Mouse (Mus musculus) spleen, adult 2 months (tissue): ENCODE data around the gene Antxr1.

ENCODE experiments used
- CTCF ChIP-seq: fragments of 200-500 bp; IDR thresholded peaks from 2 replicates; pipeline ENCODE4 v1.5.1; 2011; ENCODE audit warnings: mild to moderate bottlenecking, inconsistent platforms; ENCODE audit not compliant: insufficient read depth, insufficient read length, insufficient replicate concordance; ENCODE audit errors: extremely low read depth
- POLR2A ChIP-seq: fragments of 200-500 bp; IDR thresholded peaks from 2 replicates; pipeline ENCODE4 v1.6.1; 2011; ENCODE audit warnings: low read depth, low read length, inconsistent platforms

DNA sequence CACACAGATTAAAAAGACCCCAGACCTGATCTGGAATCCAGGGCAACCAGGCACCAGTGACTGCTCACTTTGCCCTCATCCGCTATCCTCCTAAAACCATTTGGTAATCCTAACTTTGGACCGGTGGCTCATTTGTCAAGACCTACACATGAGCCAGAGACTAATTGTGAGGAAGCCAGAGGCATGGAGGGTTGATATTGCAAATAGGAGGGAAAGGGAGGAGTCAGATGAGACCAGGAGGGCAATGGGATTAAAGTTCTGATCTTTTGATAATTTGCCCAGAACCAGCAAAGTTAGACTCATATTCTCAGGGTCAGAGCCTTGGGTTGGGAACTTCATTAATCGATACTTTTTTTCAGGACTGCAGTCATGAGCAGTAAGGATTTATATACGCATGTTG, 78.2 kb downstream of the Antxr1 start:
- TF ChIP-seq CTCF (no peak), POLR2A (no peak)
